Mouse (Mus musculus) intestine, postnatal 0 days (tissue): ENCODE measurements at regions not wholly inside any gene's neighbourhood (a gene's known extent, or its start where the extent isn't known, plus 50 kb on each side); places are given as distances from the start of the nearest gene placed in this dataset.

Experiments used
- ATAC-seq: fragments of 200-750 bp; cut with Nextera tagmentation; 2 replicates; pipeline ENCODE4 v1.8.0; 2017; ENCODE audit warnings: mild to moderate bottlenecking, moderate TSS enrichment, moderate library complexity
- H3K27ac ChIP-seq: fragments of 300-500 bp; sonication (generic); 2 replicates; pipeline ENCODE4 v1.5.1; 2014; ENCODE audit warnings: mild to moderate bottlenecking, low read depth, low read length, moderate library complexity
- H3K27me3 ChIP-seq: fragments of 300-500 bp; sonication (generic); replicated peaks from 2 replicates; pipeline ENCODE4 v1.6.1; 2014; ENCODE audit warnings: low read length, mixed read lengths; ENCODE audit not compliant: control insufficient read depth, insufficient read depth
- H3K36me3 ChIP-seq: fragments of 300-500 bp; sonication (generic); 2 replicates; pipeline ENCODE4 v1.6.1; 2014; ENCODE audit warnings: mild to moderate bottlenecking, moderate library complexity; ENCODE audit not compliant: control insufficient read depth, insufficient read depth
- H3K4me1 ChIP-seq: fragments of 300-500 bp; sonication (generic); replicated peaks from 2 replicates; pipeline ENCODE4 v1.6.1; 2014; ENCODE audit warnings: antibody characterized with exemption, low read length, mixed read lengths; ENCODE audit not compliant: control insufficient read depth, insufficient read depth
- H3K4me2 ChIP-seq: fragments of 300-500 bp; sonication (generic); replicated peaks from 2 replicates; pipeline ENCODE4 v1.6.1; 2014; ENCODE audit warnings: low read depth, mild to moderate bottlenecking, moderate library complexity
- H3K4me3 ChIP-seq: fragments of 300-500 bp; sonication (generic); 2 replicates; pipeline ENCODE4 v1.5.1; 2014; ENCODE audit warnings: low read depth, low read length
- H3K9ac ChIP-seq: fragments of 300-500 bp; sonication (generic); 2 replicates; pipeline ENCODE4 v1.6.1; 2014; ENCODE audit warnings: mild to moderate bottlenecking, low read depth, low read length
- H3K9me3 ChIP-seq: fragments of 300-500 bp; sonication (generic); 2 replicates; pipeline ENCODE4 v1.6.1; 2016; ENCODE audit warnings: mixed run types; ENCODE audit not compliant: control insufficient read depth
- CTCF ChIP-seq: sonication (generic); IDR thresholded peaks from 2 replicates; pipeline ENCODE4 v1.5.1; 2016; ENCODE audit warnings: low read depth, mild to moderate bottlenecking, control low read depth, antibody characterized with exemption, moderate library complexity
- WGBS: fragments of 180-500 bp; shearing (Covaris S2); extraction: QIAGEN DNeasy Blood & Tissue Kit; methylation state at CpG from one replicate; pipeline ENCODE4 v1.1.7; 2014; 5-methylcytosine and 5-hydroxymethylcytosine counted together

DNA sequence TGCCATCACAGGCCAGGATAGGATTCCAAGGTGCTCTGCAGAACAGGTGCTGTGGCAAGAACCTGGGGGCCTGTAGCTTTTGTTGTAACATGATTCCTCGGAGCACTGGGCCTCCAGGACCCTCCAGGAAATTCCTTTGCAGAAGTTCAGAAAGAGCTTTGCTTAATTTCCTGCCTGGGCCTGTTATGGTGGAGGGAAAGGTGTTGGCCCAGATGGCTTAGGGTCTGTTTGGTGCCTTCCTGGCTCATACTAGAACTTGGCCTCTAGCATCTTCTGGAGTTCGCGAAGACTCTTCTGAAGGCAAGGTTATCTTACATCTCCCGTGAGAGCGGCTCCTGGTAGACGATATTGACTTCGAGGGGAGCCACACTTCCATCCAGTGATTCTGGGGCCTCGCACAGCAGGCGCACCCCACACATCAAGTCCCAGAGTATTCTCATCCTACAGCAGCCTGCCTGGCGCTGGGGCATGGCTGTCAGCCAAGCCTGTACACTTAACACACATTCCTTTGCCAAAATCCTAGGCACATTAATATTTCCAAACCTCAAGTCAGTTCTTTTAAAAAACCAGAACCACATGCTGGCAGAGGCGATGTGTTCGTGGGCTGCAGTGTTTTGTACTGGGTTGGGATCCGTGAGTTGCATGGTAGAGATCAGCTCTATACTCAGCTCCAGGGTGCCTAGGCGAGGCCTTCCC, 54.5 kb upstream of the Cxcl14 start:
- Histone ChIP-seq H3K4me3 (no peak overlapping the region), H3K4me2 (no peak overlapping the region), H3K27ac (no peak overlapping the region), H3K9me3 (no peaks in the 10 kb centered on the region), H3K4me1 (no peaks in the 10 kb centered on the region), H3K27me3 (no peaks in the 10 kb centered on the region), H3K9ac (no peak overlapping the region), H3K36me3 (no peaks in the 10 kb centered on the region)
- no peak for ATAC-seq
- 68% methylated on average over 14 of the region's 14 CpGs for WGBS
- TF ChIP-seq CTCF, result no peak

- ATAC-seq, result no peak
- Histone ChIP-seq H3K36me3 (no peaks in the 10 kb centered on the region), H3K27me3 (0 out of 2 replicates have a peak, but pooled peaks cover 1% of the 10 kb centered on the region), H3K4me3 (no peak overlapping the region), H3K27ac (no peak overlapping the region), H3K9ac (no peak overlapping the region), H3K4me2 (no peak overlapping the region), H3K9me3 (no peaks in the 10 kb centered on the region), H3K4me1 (no peaks in the 10 kb centered on the region)
- WGBS, result 61% methylated on average over 5 of the region's 5 CpGs
- TF ChIP-seq CTCF, result no peak
Measured at GRCm38 (mm10) chr13:56351401-56351735, 55.0 kb upstream of the Cxcl14 start.

- Histone ChIP-seq H3K27ac (no peak overlapping the region), H3K36me3 (no peaks in the 10 kb centered on the region), H3K4me1 (no peaks in the 10 kb centered on the region), H3K9ac (no peak overlapping the region), H3K27me3 (0 out of 2 replicates have a peak, but pooled peaks cover 5% of the 10 kb centered on the region), H3K9me3 (no peaks in the 10 kb centered on the region), H3K4me2 (no peak overlapping the region), H3K4me3 (no peak overlapping the region)
- no peak for ATAC-seq
- TF ChIP-seq CTCF, result no peak
- 88% methylated on average over 6 of the region's 6 CpGs for WGBS
Measured at GRCm38 (mm10) chr13:56352436-56352835, 56.1 kb upstream of the Cxcl14 start.

DNA sequence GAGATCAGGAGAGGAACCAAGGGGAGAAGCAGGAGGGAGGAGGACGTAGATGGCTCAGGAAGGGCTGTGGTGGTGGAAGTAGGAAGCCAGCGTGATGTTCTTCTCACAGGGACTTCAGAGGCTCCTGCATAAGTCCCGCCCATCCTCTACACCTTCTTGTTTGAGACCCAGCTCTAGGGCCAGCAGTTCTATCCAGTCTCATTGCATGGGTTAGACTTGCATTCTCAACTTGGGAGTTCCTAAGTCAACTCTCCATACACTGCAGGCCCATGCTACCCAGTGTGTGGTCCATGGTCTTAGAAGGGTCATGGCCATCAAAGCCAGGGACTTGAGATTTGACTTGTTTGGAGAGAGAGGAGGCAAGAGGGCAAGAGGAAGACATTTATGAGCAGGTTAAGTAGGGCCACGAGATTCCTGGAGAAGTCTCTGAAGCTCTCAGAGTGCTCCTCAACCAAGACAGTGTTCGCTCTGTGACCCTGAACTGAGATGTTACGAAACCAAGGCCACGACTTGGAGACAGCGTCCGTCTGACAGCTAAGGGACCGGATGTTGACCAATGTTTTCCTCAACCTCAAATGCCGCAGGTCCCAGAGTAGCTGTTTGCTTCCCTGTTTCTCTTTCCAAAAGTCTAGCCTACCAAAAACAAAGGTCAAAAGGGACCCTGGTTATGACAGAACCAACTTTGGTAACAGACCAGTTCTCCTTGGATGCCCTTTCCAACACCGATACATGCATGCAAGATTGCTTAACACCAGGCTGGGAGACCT, 56.7 kb upstream of the Cxcl14 start:
- H3K4me3 ChIP-seq, result no peak overlapping the region
- H3K9me3 ChIP-seq, result no peaks in the 10 kb centered on the region
- no peak for ATAC-seq
- no peak overlapping the region for H3K9ac ChIP-seq
- H3K4me1 ChIP-seq, result no peaks in the 10 kb centered on the region
- 81% methylated on average over 12 of the region's 12 CpGs for WGBS
- H3K4me2 ChIP-seq, result no peak overlapping the region
- H3K27ac ChIP-seq, result no peak overlapping the region
- H3K27me3 ChIP-seq, result 0 out of 2 replicates have a peak, but pooled peaks cover 5% of the 10 kb centered on the region
- TF ChIP-seq CTCF, result no peak
- no peaks in the 10 kb centered on the region for H3K36me3 ChIP-seq

- Histone ChIP-seq H3K4me3 (no peak overlapping the region), H3K4me1 (no peaks in the 10 kb centered on the region), H3K36me3 (no peaks in the 10 kb centered on the region), H3K9ac (no peak overlapping the region), H3K27me3 (0 out of 2 replicates have a peak, but pooled peaks cover 5% of the 10 kb centered on the region), H3K4me2 (no peak overlapping the region), H3K9me3 (no peaks in the 10 kb centered on the region), H3K27ac (no peak overlapping the region)
- TF ChIP-seq CTCF, result no peak
- no peak for ATAC-seq
- 93% methylated on average over 11 of the region's 11 CpGs for WGBS
Measured at GRCm38 (mm10) chr13:56353921-56354320, 57.6 kb upstream of the Cxcl14 start.

- no peaks in the 10 kb centered on the region for H3K4me1 ChIP-seq
- H3K27ac ChIP-seq, result no peak overlapping the region
- 0 out of 2 replicates have a peak, but pooled peaks cover 5% of the 10 kb centered on the region for H3K27me3 ChIP-seq
- H3K9me3 ChIP-seq, result no peaks in the 10 kb centered on the region
- no peak overlapping the region for H3K9ac ChIP-seq
- H3K36me3 ChIP-seq, result no peaks in the 10 kb centered on the region
- WGBS, result 78% methylated on average over 1 of the region's 1 CpGs
- no peak overlapping the region for H3K4me2 ChIP-seq
- H3K4me3 ChIP-seq, result no peak overlapping the region
- no peak for ATAC-seq
- TF ChIP-seq CTCF, result no peak
Measured at GRCm38 (mm10) chr13:56354630-56355029, 58.3 kb upstream of the Cxcl14 start.
